Mouse (Mus musculus): Measurements from ENCODE around the gene Pitpnb.

The Pitpnb gene

GRCm38 (mm10) chr5:111356811-111357617 lies 26.5 kb downstream of the Pitpnb start:
- no peak for DNase-seq

GRCm38 (mm10) chr5:111360546-111360945 lies 30.0 kb downstream of the Pitpnb start:
- no peak for DNase-seq

GRCm38 (mm10) chr5:111361058-111361457 lies 30.5 kb downstream of the Pitpnb start:
- no peak for DNase-seq

- no peak for DNase-seq
Measured at GRCm38 (mm10) chr5:111361846-111362245, 31.3 kb downstream of the Pitpnb start.

GRCm38 (mm10) chr5:111363446-111364062 lies 33.0 kb downstream of the Pitpnb start:
- no peak for DNase-seq

GRCm38 (mm10) chr5:111364533-111364932 lies 34.0 kb downstream of the Pitpnb start:
- no peak for DNase-seq

GRCm38 (mm10) chr5:111366140-111366539 lies 35.6 kb downstream of the Pitpnb start:
- no peak for DNase-seq

- DNase-seq, result no peak
Measured at GRCm38 (mm10) chr5:111367937-111368517, 37.5 kb downstream of the Pitpnb start.

- no peak for DNase-seq
Measured at GRCm38 (mm10) chr5:111368576-111368975, 38.0 kb downstream of the Pitpnb start.

GRCm38 (mm10) chr5:111375616-111376015 lies 45.1 kb downstream of the Pitpnb start:
- DNase-seq, result no peak

- peak; percentile 30 for DNase-seq
Measured at GRCm38 (mm10) chr5:111376276-111377020, 45.9 kb downstream of the Pitpnb start.

GRCm38 (mm10) chr5:111378126-111378993 lies 47.8 kb downstream of the Pitpnb start:
- DNase-seq, result no peak

- no peak for DNase-seq
Measured at GRCm38 (mm10) chr5:111383335-111383734, 52.8 kb downstream of the Pitpnb start.

- no peak for DNase-seq
Measured at GRCm38 (mm10) chr5:111390911-111391310, 60.3 kb downstream of the Pitpnb start.

- no peak for DNase-seq
Measured at GRCm38 (mm10) chr5:111391485-111391884, 60.9 kb downstream of the Pitpnb start.

GRCm38 (mm10) chr5:111393346-111394197 lies 63.0 kb downstream of the Pitpnb start:
- no peak for DNase-seq

- DNase-seq, result no peak
Measured at GRCm38 (mm10) chr5:111394198-111395053, 63.9 kb downstream of the Pitpnb start.

- DNase-seq, result no peak
Measured at GRCm38 (mm10) chr5:111395771-111396170, 65.2 kb downstream of the Pitpnb start.

- DNase-seq, result no peak
Measured at GRCm38 (mm10) chr5:111396199-111396598, 65.6 kb downstream of the Pitpnb start.

- DNase-seq, result no peak
Measured at GRCm38 (mm10) chr5:111398471-111398870, 67.9 kb downstream of the Pitpnb start.

Data from right cerebral cortex, postnatal 25 days (tissue).